Mouse (Mus musculus) cerebellum, adult 8-10 months (tissue): Measurements from ENCODE around the gene Kcnn4.
"Not testable (repeated sequence)": the region's sequence is repeated elsewhere in the genome, so short reads cannot be mapped to it uniquely, and the experiment has no call there.

Experiments used
- DNase-seq: peaks from one replicate; pipeline ENCODE4 v3.0.0; 2022

Gene Kcnn4

GRCm38 (mm10) chr7:24391687-24392086, 21.6 kb downstream of the Kcnn4 start:
- no peak for DNase-seq

- DNase-seq, result no peak
These were observed 24.0 kb downstream of the Kcnn4 start for GRCm38 (mm10) chr7:24394054-24394453.

GRCm38 (mm10) chr7:24394475-24395161, 24.6 kb downstream of the Kcnn4 start:
- DNase-seq, result no peak

GRCm38 (mm10) chr7:24396832-24397231, 26.8 kb downstream of the Kcnn4 start:
- DNase-seq, result no peak

- DNase-seq, result no peak
These were observed 28.4 kb downstream of the Kcnn4 start for GRCm38 (mm10) chr7:24398364-24398913.

- DNase-seq, result peak; percentile 96
These were observed 29.4 kb downstream of the Kcnn4 start, which contains the start of gene Smg9 for GRCm38 (mm10) chr7:24399256-24400081. Gene Smg9 (plus strand): TSS chr7:24399619.

- no peak for DNase-seq
These were observed 30.0 kb downstream of the Kcnn4 start for GRCm38 (mm10) chr7:24400082-24400452.

GRCm38 (mm10) chr7:24400489-24400888, 30.4 kb downstream of the Kcnn4 start:
- not testable (repeated sequence) for DNase-seq

GRCm38 (mm10) chr7:24402851-24403250, 32.8 kb downstream of the Kcnn4 start:
- DNase-seq, result no peak

- no peak for DNase-seq
These were observed 35.6 kb downstream of the Kcnn4 start for GRCm38 (mm10) chr7:24405649-24406048.

GRCm38 (mm10) chr7:24406528-24407344, 36.7 kb downstream of the Kcnn4 start:
- DNase-seq, result peak; percentile 85

GRCm38 (mm10) chr7:24408186-24408585, 38.1 kb downstream of the Kcnn4 start:
- no peak for DNase-seq

- DNase-seq, result no peak
These were observed 40.1 kb downstream of the Kcnn4 start for GRCm38 (mm10) chr7:24410123-24410522.

- no peak for DNase-seq
These were observed 40.8 kb downstream of the Kcnn4 start for GRCm38 (mm10) chr7:24410831-24411230.

- DNase-seq, result no peak
These were observed 43.6 kb downstream of the Kcnn4 start for GRCm38 (mm10) chr7:24413630-24414029.

- DNase-seq, result no peak
These were observed 45.2 kb downstream of the Kcnn4 start for GRCm38 (mm10) chr7:24415261-24415660.

- no peak for DNase-seq
These were observed 49.5 kb downstream of the Kcnn4 start for GRCm38 (mm10) chr7:24419579-24419978.

GRCm38 (mm10) chr7:24421648-24422047, 51.6 kb downstream of the Kcnn4 start:
- DNase-seq, result no peak

GRCm38 (mm10) chr7:24422251-24422650, 52.2 kb downstream of the Kcnn4 start:
- peak; percentile 45 for DNase-seq

GRCm38 (mm10) chr7:24423107-24423763, 53.2 kb downstream of the Kcnn4 start:
- no peak for DNase-seq

- DNase-seq, result peak; percentile 78
These were observed 54.1 kb downstream of the Kcnn4 start for GRCm38 (mm10) chr7:24423956-24424732.

- no peak for DNase-seq
These were observed 55.9 kb downstream of the Kcnn4 start for GRCm38 (mm10) chr7:24425919-24426318.
